Mouse (Mus musculus) gonadal fat pad, adult 2 months (tissue): ENCODE data around the gene Zcchc10. TPM values are rescaled to one million over a fixed set of nuclear protein-coding genes. Genes with fewer than 3 reads are reported as not detected.
"Not testable (repeated sequence)": the region's sequence is repeated elsewhere in the genome, so short reads cannot be mapped to it uniquely, and the experiment has no call there.

Experiments
- DNase-seq: peaks from one replicate; pipeline ENCODE4 v3.0.0-alpha.2; 2012; ENCODE audit warnings: low read depth
- polyA plus RNA-seq: library from polyadenylated mRNA; depleted of rRNA; stranded (reverse); fragments of >200 nt; gene quantifications from 2 replicates; pipeline ENCODE4 v1.2.3, GENCODE M21; 2012

Zcchc10 gene
- polyA plus RNA-seq, 1 experiment: 5.3 TPM

GRCm38 (mm10) chr11:53316996-53317395 is 7.5 kb upstream of the Zcchc10 start:
- DNase-seq: no peak

- no peak for DNase-seq
Observed at GRCm38 (mm10) chr11:53318041-53318440, 6.4 kb upstream of the Zcchc10 start.

GRCm38 (mm10) chr11:53318568-53318967 is 5.9 kb upstream of the Zcchc10 start:
- DNase-seq: not testable (repeated sequence)

- not testable (repeated sequence) for DNase-seq
Observed at GRCm38 (mm10) chr11:53319867-53320266, 4.6 kb upstream of the Zcchc10 start.

- DNase-seq: no peak
Observed at GRCm38 (mm10) chr11:53330325-53330724, 5.8 kb downstream of the Zcchc10 start.

- no peak for DNase-seq
Observed at GRCm38 (mm10) chr11:53331121-53331520, 6.6 kb downstream of the Zcchc10 start.

- no peak for DNase-seq
Observed at GRCm38 (mm10) chr11:53332076-53332680, 7.7 kb downstream of the Zcchc10 start.

- DNase-seq: no peak
Observed at GRCm38 (mm10) chr11:53335505-53336181, 11.2 kb downstream of the Zcchc10 start.

GRCm38 (mm10) chr11:53336182-53336571 is 11.7 kb downstream of the Zcchc10 start:
- no peak for DNase-seq

GRCm38 (mm10) chr11:53336924-53337323 is 12.4 kb downstream of the Zcchc10 start:
- no peak for DNase-seq

- no peak for DNase-seq
Observed at GRCm38 (mm10) chr11:53337684-53338083, 13.2 kb downstream of the Zcchc10 start.

GRCm38 (mm10) chr11:53341019-53341418 is 16.5 kb downstream of the Zcchc10 start:
- not testable (repeated sequence) for DNase-seq

- no peak for DNase-seq
Observed at GRCm38 (mm10) chr11:53342711-53343110, 18.2 kb downstream of the Zcchc10 start.

- DNase-seq: no peak
Observed at GRCm38 (mm10) chr11:53345328-53345727, 20.8 kb downstream of the Zcchc10 start.

GRCm38 (mm10) chr11:53345738-53346137 is 21.3 kb downstream of the Zcchc10 start:
- no peak for DNase-seq

- DNase-seq: no peak
Observed at GRCm38 (mm10) chr11:53350291-53351223, 26.1 kb downstream of the Zcchc10 start, which contains the start of gene Aff4. Gene Aff4 (plus strand): TSS chr11:53350833.

GRCm38 (mm10) chr11:53351224-53351942 is 26.9 kb downstream of the Zcchc10 start:
- DNase-seq: no peak

GRCm38 (mm10) chr11:53351943-53352590 is 27.6 kb downstream of the Zcchc10 start:
- no peak for DNase-seq

- DNase-seq: no peak
Observed at GRCm38 (mm10) chr11:53358504-53359155, 34.2 kb downstream of the Zcchc10 start.

GRCm38 (mm10) chr11:53367032-53367431 is 42.6 kb downstream of the Zcchc10 start:
- no peak for DNase-seq

GRCm38 (mm10) chr11:53378918-53379317 is 54.4 kb downstream of the Zcchc10 start:
- DNase-seq: no peak
